8 mouse cellular contexts compared by ENCODE assay signal in genomic region chr11:74768045-74768444, GRCm38 (mm10). TPM values are rescaled to one million over a fixed set of nuclear protein-coding genes. Genes with fewer than 3 reads are reported as not detected.
DNase-seq lines count a peak whose midpoint lies in the region; ATAC-seq lines count a peak whose summit lies in the region.

No protein-coding gene starts in this region.

- ATAC-seq in liver, embryonic 11.5 days (replicated peaks; ENCODE audit: low FRiP score), result no peak
- no peak for ATAC-seq in liver, embryonic 13.5 days (ENCODE audit: low read depth)

- no peaks in the 10 kb centered on the region for H3K27me3 ChIP-seq in liver, embryonic 11.5 days (replicated peaks; ENCODE audit: control insufficient read depth, insufficient read depth, low read length)
- no peaks in the 10 kb centered on the region for H3K27me3 ChIP-seq in liver, embryonic 13.5 days

- DNase-seq in cerebellum, postnatal 10 days, result peak; percentile 58 to 63
- no peak for DNase-seq in cerebellum, adult 9-11 months
- DNase-seq in liver, result peak; percentile 59
- no peak for DNase-seq in liver, embryonic 11.5 days (ENCODE audit: low spot score)
- peak; percentile 48 for DNase-seq in c-Kit-positive CD71-negative TER-119-negative erythroid progenitor cells, embryonic 14.5 days (ENCODE audit: low read depth)
- peak; percentile 34 for DNase-seq in liver, embryonic 13.5 days
- peak; percentile 21 to 52 for DNase-seq in spleen, postnatal 14 days (ENCODE audit: low spot score in 2 of 2)
- DNase-seq in layer of hippocampus, adult 9-11 months, result no peak

- H3K36me3 ChIP-seq in liver, embryonic 11.5 days (ENCODE audit: control insufficient read depth, insufficient read depth, low read length), result no peaks in the 10 kb centered on the region
- peaks cover under 1% of the 10 kb centered on the region; the same call in 1 of the 2 replicates for H3K36me3 ChIP-seq in liver, embryonic 13.5 days

- peaks cover 9% of the 10 kb centered on the region for H3K4me1 ChIP-seq in liver, embryonic 11.5 days (replicated peaks; ENCODE audit: control insufficient read depth, insufficient read depth, low read length)
- peaks cover 28% of the 10 kb centered on the region for H3K4me1 ChIP-seq in liver, embryonic 13.5 days (replicated peaks)

- no peak overlapping the region for H3K27ac ChIP-seq in liver, embryonic 11.5 days (ENCODE audit: low read depth, low read length)
- no peak overlapping the region for H3K27ac ChIP-seq in liver, embryonic 13.5 days

- no peak overlapping the region for H3K4me2 ChIP-seq in liver, embryonic 11.5 days
- H3K4me2 ChIP-seq in liver, embryonic 13.5 days, result no peak overlapping the region

- no peak overlapping the region for H3K4me3 ChIP-seq in liver, embryonic 11.5 days (ENCODE audit: low read depth, low read length)
- H3K4me3 ChIP-seq in liver, embryonic 13.5 days (replicated peaks), result no peak overlapping the region

- no peaks in the 10 kb centered on the region for H3K9me3 ChIP-seq in liver, embryonic 11.5 days (ENCODE audit: control insufficient read depth, low read length)
- no peaks in the 10 kb centered on the region for H3K9me3 ChIP-seq in liver, embryonic 13.5 days (replicated peaks)

- WGBS in liver, embryonic 11.5 days, result 33% methylated on average over 6 of the region's 6 CpGs
- 29% methylated on average over 6 of the region's 6 CpGs for WGBS in liver, embryonic 13.5 days (ENCODE audit: insufficient replicate concordance)

- H3K9ac ChIP-seq in liver, embryonic 11.5 days (ENCODE audit: low read depth, low read length), result no peak overlapping the region
- H3K9ac ChIP-seq in liver, embryonic 13.5 days, result no peak overlapping the region

RNA-seq across cellular contexts. Expression of gene Mettl16, which starts 2.6 kb away (rescaled TPM):
- 57.7 and 63.0 TPM in 2 replicates for polyA plus RNA-seq in liver, embryonic 11.5 days (2014; fragmentation: Nextera tagmentation; extraction: Ambion mirVana)
- polyA plus RNA-seq in liver, embryonic 13.5 days (2015; fragmentation: Nextera tagmentation; extraction: Ambion mirVana), result 34.8 and 40.3 TPM in 2 replicates

RNA-seq across cellular contexts. Expression of gene Pafah1b1, which starts 43.6 kb away (rescaled TPM):
- 59.3 and 69.4 TPM in 2 replicates for polyA plus RNA-seq in liver, embryonic 11.5 days (2014; fragmentation: Nextera tagmentation; extraction: Ambion mirVana)
- 38.9 and 49.9 TPM in 2 replicates for polyA plus RNA-seq in liver, embryonic 13.5 days (2015; fragmentation: Nextera tagmentation; extraction: Ambion mirVana)

Comparison
In these comparisons a context has a peak if more than half of its experiments do, and no peak if none do; other contexts are left out.
1. DNase-seq: peak in cerebellum, postnatal 10 days (2 of 2), liver (single experiment), c-Kit-positive CD71-negative TER-119-negative erythroid progenitor cells, embryonic 14.5 days (single experiment), liver, embryonic 13.5 days (single experiment) and spleen, postnatal 14 days (2 of 2); none in cerebellum, adult 9-11 months (single experiment), liver, embryonic 11.5 days (single experiment) and layer of hippocampus, adult 9-11 months (single experiment).